Mouse (Mus musculus) kidney, adult 2 months (tissue): ENCODE measurements around the gene Dhrs11. TPM values are rescaled to one million over a fixed set of nuclear protein-coding genes. Genes with fewer than 3 reads are reported as not detected.

Source experiments
- DNase-seq: peaks from one replicate; pipeline ENCODE4 v3.0.0; 2021
- H3K27ac ChIP-seq: fragments of 200-500 bp; 2 replicates; pipeline ENCODE4 v1.5.1; 2012; ENCODE audit warnings: low read depth, low read length, control low read depth, inconsistent platforms; ENCODE audit not compliant: insufficient read depth
- H3K27me3 ChIP-seq: fragments of 200-500 bp; replicated peaks from 2 replicates; pipeline ENCODE4 v1.6.1; 2012; ENCODE audit warnings: mild to moderate bottlenecking, moderate library complexity, low read length, inconsistent platforms; ENCODE audit not compliant: control insufficient read depth, insufficient read depth
- H3K36me3 ChIP-seq: fragments of 200-500 bp; 2 replicates; pipeline ENCODE4 v1.6.1; 2012; ENCODE audit warnings: mild to moderate bottlenecking, moderate library complexity, low read length, inconsistent platforms; ENCODE audit not compliant: control insufficient read depth, insufficient read depth
- H3K4me1 ChIP-seq: fragments of 200-500 bp; 2 replicates; pipeline ENCODE4 v1.6.1; 2011; ENCODE audit warnings: low read length; ENCODE audit not compliant: control insufficient read depth, insufficient read depth
- H3K4me3 ChIP-seq: fragments of 200-500 bp; 2 replicates; pipeline ENCODE4 v1.5.1; 2011; ENCODE audit warnings: mild to moderate bottlenecking, low read depth, low read length, control low read depth; ENCODE audit not compliant: insufficient read depth
- CTCF ChIP-seq: fragments of 200-500 bp; conservative IDR thresholded peaks from 2 replicates; pipeline ENCODE4 v1.5.1; 2011; ENCODE audit warnings: low read depth, mild to moderate bottlenecking, control low read depth, low read length, moderate library complexity, mixed read lengths; ENCODE audit not compliant: insufficient read depth, insufficient read length
- POLR2A ChIP-seq: fragments of 200-500 bp; IDR thresholded peaks from one replicate; pipeline ENCODE4 v1.6.1; 2011; ENCODE audit warnings: low read depth, low read length, control low read depth
- WGBS: fragments of 180-500 bp; shearing (Covaris S2); methylation state at CpG from one replicate; pipeline ENCODE4 v1.1.7; 2018; 5-methylcytosine and 5-hydroxymethylcytosine counted together
- polyA plus RNA-seq: library from polyadenylated mRNA; depleted of rRNA; stranded (reverse); fragments of >200 nt; gene quantifications from 2 replicates; pipeline ENCODE4 v1.2.3, GENCODE M21; 2012; rRNA removed

The Dhrs11 gene
- polyA plus RNA-seq, 1 experiment, result 60.4 TPM

DNA sequence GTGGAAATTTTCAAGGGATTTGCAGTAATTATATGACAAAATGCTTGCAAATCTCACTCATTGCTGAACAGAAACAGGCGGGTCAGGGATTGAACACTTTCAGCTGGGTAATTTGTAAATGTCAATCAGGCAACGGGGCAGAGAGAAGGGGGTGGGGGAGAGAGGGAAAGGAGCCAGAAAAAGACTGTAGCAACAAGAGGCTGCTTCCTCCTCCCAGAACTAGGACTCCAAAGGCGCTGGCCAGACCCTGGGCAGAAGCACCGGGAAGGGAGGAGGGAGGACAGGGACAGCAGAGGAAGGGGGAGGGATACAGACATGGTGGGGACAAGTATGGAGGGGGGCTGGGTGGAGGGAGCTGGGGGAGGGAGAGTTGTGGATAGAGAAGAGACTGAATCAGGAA is 53.2 kb downstream of the Dhrs11 start:
- Histone ChIP-seq H3K4me3 (no peak overlapping the region), H3K36me3 (no peaks in the 10 kb centered on the region), H3K4me1 (no peaks in the 10 kb centered on the region), H3K27me3 (no peaks in the 10 kb centered on the region), H3K27ac (no peak overlapping the region)
- 16% methylated on average over 4 of the region's 4 CpGs for WGBS
- no peak for DNase-seq
- TF ChIP-seq POLR2A (no peak), CTCF (no peak)

DNA sequence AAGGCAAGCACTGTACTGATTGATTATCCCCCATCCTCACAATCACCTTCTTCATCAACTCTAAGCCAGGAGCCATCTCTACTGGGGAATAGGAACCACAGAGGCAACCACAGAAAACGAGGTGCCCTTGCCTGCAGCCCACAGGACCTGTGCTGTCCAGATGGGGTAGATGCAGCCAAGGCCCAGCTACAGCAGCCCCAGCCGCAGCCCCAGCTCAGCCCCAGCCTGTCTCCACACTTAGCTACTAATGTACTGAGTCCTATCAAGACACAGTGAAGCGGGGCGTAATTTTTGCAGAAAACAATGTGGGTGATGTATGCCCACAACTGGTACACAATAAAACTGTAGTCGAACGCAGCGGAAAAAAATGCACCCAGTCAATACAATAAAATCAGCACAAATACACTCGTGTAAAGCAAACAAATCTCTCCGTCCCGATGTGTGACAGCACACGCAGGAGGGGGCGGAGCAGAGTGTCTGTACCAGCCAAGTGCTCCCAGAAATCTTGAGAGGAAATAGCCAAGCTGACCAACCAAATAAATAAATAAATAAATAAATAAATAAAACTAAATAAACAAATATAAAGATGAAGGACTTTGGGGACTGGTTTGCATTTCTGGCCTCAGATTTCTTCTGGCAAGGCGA is 53.8 kb downstream of the Dhrs11 start:
- Histone ChIP-seq H3K4me3 (no peak overlapping the region), H3K27me3 (no peaks in the 10 kb centered on the region), H3K4me1 (no peaks in the 10 kb centered on the region), H3K27ac (no peak overlapping the region), H3K36me3 (no peaks in the 10 kb centered on the region)
- 71% methylated on average over 13 of the region's 13 CpGs for WGBS
- TF ChIP-seq CTCF, result no peak
- no peak for TF ChIP-seq POLR2A
- DNase-seq, result no peak

Other genes starting within 250 kb of the Dhrs11 start
- gene Mrm1, start 9.5 kb downstream of the Dhrs11 start, polyA plus RNA-seq, result 9.3 and 10.3 TPM in 2 replicates
- gene Ggnbp2, start 41.8 kb upstream of the Dhrs11 start, polyA plus RNA-seq, result 36.6 and 48.6 TPM in 2 replicates
- gene Myo19, start 51.2 kb upstream of the Dhrs11 start, polyA plus RNA-seq, result 36.4 and 48.0 TPM in 2 replicates
- gene Pigw, start 51.3 kb upstream of the Dhrs11 start, polyA plus RNA-seq, result 1.7 and 2.3 TPM in 2 replicates
- 9.2 and 11.0 TPM in 2 replicates for gene Znhit3, start 87.4 kb upstream of the Dhrs11 start, polyA plus RNA-seq
- gene Car4, start 128.8 kb upstream of the Dhrs11 start, polyA plus RNA-seq, result 91.5 and 107 TPM in 2 replicates